Mouse (Mus musculus) hindbrain, embryonic 12.5 days (tissue): ENCODE data around the gene Vmn1r237. TPM values are rescaled to one million over a fixed set of nuclear protein-coding genes. Genes with fewer than 3 reads are reported as not detected.

Experiments used
- ATAC-seq: fragments of 200-750 bp; cut with Nextera tagmentation; 2 replicates; pipeline ENCODE4 v1.8.0; 2017; ENCODE audit warnings: moderate TSS enrichment; ENCODE audit not compliant: low FRiP score
- H3K27ac ChIP-seq: fragments of 300-500 bp; sonication (generic); 2 replicates; pipeline ENCODE4 v1.5.1; 2016; ENCODE audit warnings: mild to moderate bottlenecking
- H3K27me3 ChIP-seq: fragments of 300-500 bp; sonication (generic); 2 replicates; pipeline ENCODE4 v1.6.1; 2016; ENCODE audit warnings: mild to moderate bottlenecking
- H3K36me3 ChIP-seq: fragments of 300-500 bp; sonication (generic); 2 replicates; pipeline ENCODE4 v1.6.1; 2016; ENCODE audit warnings: mild to moderate bottlenecking
- H3K4me1 ChIP-seq: fragments of 300-500 bp; sonication (generic); 2 replicates; pipeline ENCODE4 v1.6.1; 2016
- H3K4me2 ChIP-seq: fragments of 300-500 bp; sonication (generic); replicated peaks from 2 replicates; pipeline ENCODE4 v1.6.1; 2016; ENCODE audit warnings: mild to moderate bottlenecking
- H3K4me3 ChIP-seq: fragments of 300-500 bp; sonication (generic); 2 replicates; pipeline ENCODE4 v1.5.1; 2016; ENCODE audit warnings: mild to moderate bottlenecking
- H3K9ac ChIP-seq: fragments of 300-500 bp; sonication (generic); 2 replicates; pipeline ENCODE4 v1.6.1; 2016; ENCODE audit warnings: mild to moderate bottlenecking, moderate library complexity
- H3K9me3 ChIP-seq: fragments of 300-500 bp; sonication (generic); replicated peaks from 2 replicates; pipeline ENCODE4 v1.6.1; 2016; ENCODE audit warnings: mild to moderate bottlenecking
- WGBS: fragments of 180-500 bp; shearing (Covaris S2); methylation state at CpG from one replicate; pipeline ENCODE4 v1.1.7; 2016; 5-methylcytosine and 5-hydroxymethylcytosine counted together
- microRNA-seq: library from miRNA; unstranded; fragments of <30 nt; microRNA quantifications from one replicate; pipeline ENCODE4, GENCODE M21; 2017
- polyA plus RNA-seq: library from polyadenylated mRNA; unstranded; fragments of >200 nt; fragmentation: Nextera tagmentation; extraction: Ambion mirVana; gene quantifications from 2 replicates; pipeline ENCODE4 v1.2.1, GENCODE M21; 2016

Gene Vmn1r237
- not detected in 2 replicates for polyA plus RNA-seq

GRCm38 (mm10) chr17:21311565-21311964, at the start of gene Vmn1r237:
Vmn1r237 (plus strand) TSS chr17:21311865.
- no peaks in the 10 kb centered on the region for H3K36me3 ChIP-seq

GRCm38 (mm10) chr17:21272103-21272502, 39.6 kb upstream of the Vmn1r237 start:
- no peak overlapping the region for H3K27ac ChIP-seq

More at GRCm38 (mm10) chr17:21311565-21311964, at the start of gene Vmn1r237:
- no peak for ATAC-seq
- no peak within 1 kb of the TSS for H3K4me3 ChIP-seq
- H3K27ac ChIP-seq: no peak within 1 kb of the TSS
- H3K4me2 ChIP-seq: no peak within 1 kb of the TSS
- H3K9ac ChIP-seq: no peak within 1 kb of the TSS
- H3K9me3 ChIP-seq: 0 out of 2 replicates have a peak, but pooled peaks cover 4% of the 10 kb centered on the region
- H3K27me3 ChIP-seq: no peaks in the 10 kb centered on the region
- no peaks in the 10 kb centered on the region for H3K4me1 ChIP-seq

GRCm38 (mm10) chr17:21282642-21283041, 29.0 kb upstream of the Vmn1r237 start, which contains the start of gene Vmn1r236:
Vmn1r236 (plus strand) TSS chr17:21282942.
- Histone ChIP-seq H3K4me1 (no peaks in the 10 kb centered on the region), H3K9ac (no peak within 1 kb of the TSS), H3K27ac (no peak within 1 kb of the TSS), H3K27me3 (no peaks in the 10 kb centered on the region), H3K9me3 (no peaks in the 10 kb centered on the region), H3K4me2 (no peak within 1 kb of the TSS), H3K4me3 (no peak within 1 kb of the TSS), H3K36me3 (no peaks in the 10 kb centered on the region)
- 73% methylated on average over 3 of the region's 3 CpGs for WGBS
- no peak for ATAC-seq

More at GRCm38 (mm10) chr17:21272103-21272502, 39.6 kb upstream of the Vmn1r237 start:
- H3K27me3 ChIP-seq: no peaks in the 10 kb centered on the region
- H3K36me3 ChIP-seq: no peaks in the 10 kb centered on the region
- no peak overlapping the region; the same call in 1 of the 2 replicates for H3K9ac ChIP-seq
- 12% methylated on average over 4 of the region's 4 CpGs for WGBS
- no peaks in the 10 kb centered on the region for H3K4me1 ChIP-seq
- no peak overlapping the region for H3K4me3 ChIP-seq
- H3K4me2 ChIP-seq: no peak overlapping the region
- no peaks in the 10 kb centered on the region for H3K9me3 ChIP-seq
- no peak for ATAC-seq

GRCm38 (mm10) chr17:21284395-21284794, 27.3 kb upstream of the Vmn1r237 start:
- H3K27ac ChIP-seq: no peak overlapping the region
- H3K9ac ChIP-seq: no peak overlapping the region
- no peaks in the 10 kb centered on the region for H3K27me3 ChIP-seq
- no peaks in the 10 kb centered on the region for H3K4me1 ChIP-seq
- H3K9me3 ChIP-seq: no peaks in the 10 kb centered on the region
- no peaks in the 10 kb centered on the region for H3K36me3 ChIP-seq
- H3K4me3 ChIP-seq: no peak overlapping the region
- no peak overlapping the region for H3K4me2 ChIP-seq
- ATAC-seq: no peak

- H3K27me3 ChIP-seq: no peaks in the 10 kb centered on the region
- no peak overlapping the region for H3K4me2 ChIP-seq
- no peaks in the 10 kb centered on the region for H3K9me3 ChIP-seq
- no peak overlapping the region for H3K27ac ChIP-seq
- no peak overlapping the region for H3K4me3 ChIP-seq
- no peak overlapping the region for H3K9ac ChIP-seq
- no peaks in the 10 kb centered on the region for H3K36me3 ChIP-seq
- no peaks in the 10 kb centered on the region for H3K4me1 ChIP-seq
- ATAC-seq: no peak
Measured at GRCm38 (mm10) chr17:21289695-21290094, 22.0 kb upstream of the Vmn1r237 start.

Small RNA genes lying within 50 kb of the gene (microRNA-seq; reads per million reads assigned to microRNA genes)
- not detected for gene Gm26384

Other genes with a start within 250 kb of the Vmn1r237 start
- not detected in 2 replicates for gene Vmn1r234, start 85.8 kb upstream of the Vmn1r237 start, polyA plus RNA-seq
- gene Vmn1r235, start 55.5 kb upstream of the Vmn1r237 start, polyA plus RNA-seq: not detected in 2 replicates
- gene Vmn1r236, start 28.9 kb upstream of the Vmn1r237 start, polyA plus RNA-seq: not detected in 2 replicates
- gene Zfp677, start 71.9 kb downstream of the Vmn1r237 start, polyA plus RNA-seq: 3.3 and 3.7 TPM in 2 replicates
- gene Zfp54, start 111.4 kb downstream of the Vmn1r237 start, polyA plus RNA-seq: 3.3 and 3.8 TPM in 2 replicates
- 14.0 and 14.4 TPM in 2 replicates for gene Zfp51, start 138.5 kb downstream of the Vmn1r237 start, polyA plus RNA-seq
- gene Zfp53, start 177.1 kb downstream of the Vmn1r237 start, polyA plus RNA-seq: 8.5 and 11.3 TPM in 2 replicates
- gene Zfp52, start 223.7 kb downstream of the Vmn1r237 start, polyA plus RNA-seq: 2.7 and 3.3 TPM in 2 replicates